Mouse (Mus musculus) midbrain, embryonic 15.5 days (tissue): ENCODE data around the gene Ntn4. TPM values are rescaled to one million over a fixed set of nuclear protein-coding genes. Genes with fewer than 3 reads are reported as not detected.

Experiments used
- ATAC-seq: fragments of 200-750 bp; cut with Nextera tagmentation; replicated peaks from 2 replicates; pipeline ENCODE4 v1.8.0; 2017; ENCODE audit warnings: moderate TSS enrichment
- H3K27ac ChIP-seq: fragments of 300-500 bp; sonication (generic); 2 replicates; pipeline ENCODE4 v1.5.1; 2015; ENCODE audit warnings: mild to moderate bottlenecking, inconsistent platforms
- H3K27me3 ChIP-seq: fragments of 300-500 bp; sonication (generic); replicated peaks from 2 replicates; pipeline ENCODE4 v1.6.1; 2015; ENCODE audit warnings: inconsistent platforms
- H3K36me3 ChIP-seq: fragments of 300-500 bp; sonication (generic); replicated peaks from 2 replicates; pipeline ENCODE4 v1.6.1; 2015; ENCODE audit warnings: inconsistent platforms
- H3K4me1 ChIP-seq: fragments of 300-500 bp; sonication (generic); 2 replicates; pipeline ENCODE4 v1.6.1; 2015; ENCODE audit warnings: inconsistent platforms
- H3K4me2 ChIP-seq: fragments of 300-500 bp; sonication (generic); 2 replicates; pipeline ENCODE4 v1.6.1; 2015; ENCODE audit warnings: inconsistent platforms, mild to moderate bottlenecking, moderate library complexity
- H3K4me3 ChIP-seq: fragments of 300-500 bp; sonication (generic); 2 replicates; pipeline ENCODE4 v1.5.1; 2015; ENCODE audit warnings: mild to moderate bottlenecking, inconsistent platforms
- H3K9ac ChIP-seq: fragments of 300-500 bp; sonication (generic); 2 replicates; pipeline ENCODE4 v1.6.1; 2015; ENCODE audit warnings: mild to moderate bottlenecking, inconsistent platforms
- H3K9me3 ChIP-seq: fragments of 300-500 bp; sonication (generic); 2 replicates; pipeline ENCODE4 v1.6.1; 2016; ENCODE audit warnings: inconsistent platforms
- WGBS: fragments of 180-500 bp; shearing (Covaris S2); methylation state at CpG from one replicate; pipeline ENCODE4 v1.1.7; 2015; ENCODE audit warnings: mixed read lengths; 5-methylcytosine and 5-hydroxymethylcytosine counted together
- polyA plus RNA-seq: library from polyadenylated mRNA; unstranded; fragments of >200 nt; fragmentation: Nextera tagmentation; extraction: Ambion mirVana; gene quantifications from 2 replicates; pipeline ENCODE4 v1.2.1, GENCODE M21; 2015

Gene Ntn4
- polyA plus RNA-seq, 1 experiment from 2014 or later = 1.2 TPM

GRCm38 (mm10) chr10:93728131-93728530 is 87.7 kb downstream of the Ntn4 start:
- Histone ChIP-seq H3K27me3 (no peaks in the 10 kb centered on the region), H3K4me1 (0 out of 2 replicates have a peak, but pooled peaks cover 7% of the 10 kb centered on the region), H3K36me3 (no peaks in the 10 kb centered on the region), H3K4me2 (no peak overlapping the region), H3K27ac (no peak overlapping the region), H3K9ac (no peak overlapping the region), H3K9me3 (no peaks in the 10 kb centered on the region), H3K4me3 (no peak overlapping the region)
- 63% methylated on average over 5 of the region's 5 CpGs for WGBS
- ATAC-seq = no peak

GRCm38 (mm10) chr10:93730514-93730913 is 90.0 kb downstream of the Ntn4 start:
- Histone ChIP-seq H3K36me3 (no peaks in the 10 kb centered on the region), H3K27me3 (no peaks in the 10 kb centered on the region), H3K27ac (no peak overlapping the region), H3K4me2 (no peak overlapping the region), H3K9ac (no peak overlapping the region), H3K4me3 (no peak overlapping the region), H3K9me3 (no peaks in the 10 kb centered on the region), H3K4me1 (no peaks in the 10 kb centered on the region)
- no peak for ATAC-seq
- WGBS = 87% methylated on average over 6 of the region's 6 CpGs

GRCm38 (mm10) chr10:93731248-93731691 is 90.8 kb downstream of the Ntn4 start:
- no peaks in the 10 kb centered on the region for H3K27me3 ChIP-seq
- H3K36me3 ChIP-seq = no peaks in the 10 kb centered on the region
- H3K4me2 ChIP-seq = no peak overlapping the region
- no peak for ATAC-seq
- H3K9ac ChIP-seq = no peak overlapping the region
- H3K4me3 ChIP-seq = no peak overlapping the region
- 85% methylated on average over 9 of the region's 9 CpGs for WGBS
- H3K27ac ChIP-seq = no peak overlapping the region
- H3K9me3 ChIP-seq = no peaks in the 10 kb centered on the region
- no peaks in the 10 kb centered on the region for H3K4me1 ChIP-seq

- no peaks in the 10 kb centered on the region for H3K36me3 ChIP-seq
- H3K4me1 ChIP-seq = no peaks in the 10 kb centered on the region
- no peak overlapping the region for H3K9ac ChIP-seq
- no peak for ATAC-seq
- no peak overlapping the region for H3K4me2 ChIP-seq
- no peak overlapping the region for H3K4me3 ChIP-seq
- WGBS = 23% methylated on average over 6 of the region's 6 CpGs
- H3K9me3 ChIP-seq = no peaks in the 10 kb centered on the region
- no peak overlapping the region for H3K27ac ChIP-seq
- no peaks in the 10 kb centered on the region for H3K27me3 ChIP-seq
Measured at GRCm38 (mm10) chr10:93736114-93736645, 95.7 kb downstream of the Ntn4 start.

GRCm38 (mm10) chr10:93737080-93737479 is 96.6 kb downstream of the Ntn4 start:
- Histone ChIP-seq H3K4me1 (no peaks in the 10 kb centered on the region), H3K27ac (no peak overlapping the region), H3K9ac (no peak overlapping the region), H3K27me3 (no peaks in the 10 kb centered on the region), H3K4me2 (no peak overlapping the region), H3K4me3 (no peak overlapping the region), H3K9me3 (no peaks in the 10 kb centered on the region), H3K36me3 (no peaks in the 10 kb centered on the region)
- 55% methylated on average over 5 of the region's 5 CpGs for WGBS
- ATAC-seq = no peak

GRCm38 (mm10) chr10:93741446-93742096 is 101.1 kb downstream of the Ntn4 start:
- no peak overlapping the region for H3K27ac ChIP-seq

GRCm38 (mm10) chr10:93742097-93742446 is 101.6 kb downstream of the Ntn4 start:
- Histone ChIP-seq H3K27me3 (no peaks in the 10 kb centered on the region), H3K4me3 (no peak overlapping the region), H3K9ac (no peak overlapping the region), H3K9me3 (no peaks in the 10 kb centered on the region), H3K27ac (no peak overlapping the region), H3K36me3 (no peaks in the 10 kb centered on the region), H3K4me1 (no peaks in the 10 kb centered on the region), H3K4me2 (no peak overlapping the region)
- no peak for ATAC-seq
- WGBS = 75% methylated on average over 3 of the region's 3 CpGs

More at GRCm38 (mm10) chr10:93741446-93742096, 101.1 kb downstream of the Ntn4 start:
- H3K4me2 ChIP-seq = no peak overlapping the region
- no peaks in the 10 kb centered on the region for H3K27me3 ChIP-seq
- H3K9me3 ChIP-seq = no peaks in the 10 kb centered on the region
- 72% methylated on average over 14 of the region's 14 CpGs for WGBS
- H3K4me1 ChIP-seq = no peaks in the 10 kb centered on the region
- no peak overlapping the region for H3K4me3 ChIP-seq
- H3K36me3 ChIP-seq = no peaks in the 10 kb centered on the region
- no peak for ATAC-seq
- no peak overlapping the region for H3K9ac ChIP-seq

- Histone ChIP-seq H3K36me3 (no peaks in the 10 kb centered on the region), H3K27me3 (no peaks in the 10 kb centered on the region), H3K4me2 (no peak overlapping the region), H3K4me1 (no peaks in the 10 kb centered on the region), H3K4me3 (no peak overlapping the region), H3K9me3 (no peaks in the 10 kb centered on the region), H3K9ac (no peak overlapping the region), H3K27ac (no peak overlapping the region)
- ATAC-seq = no peak
- 56% methylated on average over 6 of the region's 6 CpGs for WGBS
Measured at GRCm38 (mm10) chr10:93742598-93742997, 102.1 kb downstream of the Ntn4 start.

GRCm38 (mm10) chr10:93749267-93750192 is 109.0 kb downstream of the Ntn4 start:
- H3K27ac ChIP-seq = no peak overlapping the region
- H3K4me1 ChIP-seq = no peaks in the 10 kb centered on the region
- no peak overlapping the region for H3K4me3 ChIP-seq
- no peaks in the 10 kb centered on the region for H3K27me3 ChIP-seq
- no peak overlapping the region for H3K4me2 ChIP-seq
- H3K9ac ChIP-seq = no peak overlapping the region
- no peak for ATAC-seq
- 73% methylated on average over 21 of the region's 21 CpGs for WGBS
- no peaks in the 10 kb centered on the region for H3K9me3 ChIP-seq
- H3K36me3 ChIP-seq = no peaks in the 10 kb centered on the region

GRCm38 (mm10) chr10:93751302-93751701 is 110.8 kb downstream of the Ntn4 start:
- Histone ChIP-seq H3K27ac (0 out of 2 replicates have a peak overlapping the region, but pooled peaks have one; percentile 27), H3K36me3 (no peaks in the 10 kb centered on the region), H3K27me3 (no peaks in the 10 kb centered on the region), H3K4me3 (no peak overlapping the region), H3K9ac (no peak overlapping the region), H3K4me2 (peak overlapping the region; percentile 2; the same call in 1 of the 2 replicates), H3K9me3 (no peaks in the 10 kb centered on the region), H3K4me1 (no peaks in the 10 kb centered on the region)
- 37% methylated on average over 14 of the region's 14 CpGs for WGBS
- 0 out of 2 replicates have a peak, but pooled peaks have one; percentile 42 for ATAC-seq

GRCm38 (mm10) chr10:93753711-93754391 is 113.4 kb downstream of the Ntn4 start:
- Histone ChIP-seq H3K4me1 (no peaks in the 10 kb centered on the region), H3K27ac (no peak overlapping the region), H3K4me3 (no peak overlapping the region), H3K9ac (no peak overlapping the region), H3K9me3 (no peaks in the 10 kb centered on the region), H3K4me2 (no peak overlapping the region), H3K36me3 (no peaks in the 10 kb centered on the region), H3K27me3 (no peaks in the 10 kb centered on the region)
- ATAC-seq = no peak
- 65% methylated on average over 13 of the region's 13 CpGs for WGBS

- Histone ChIP-seq H3K9me3 (no peaks in the 10 kb centered on the region), H3K4me1 (no peaks in the 10 kb centered on the region), H3K36me3 (no peaks in the 10 kb centered on the region), H3K4me2 (no peak overlapping the region), H3K27me3 (no peaks in the 10 kb centered on the region), H3K27ac (no peak overlapping the region), H3K4me3 (no peak overlapping the region), H3K9ac (no peak overlapping the region)
- 21% methylated on average over 10 of the region's 10 CpGs for WGBS
- ATAC-seq = no peak
Measured at GRCm38 (mm10) chr10:93756211-93756610, 115.7 kb downstream of the Ntn4 start.
